Mouse (Mus musculus): ENCODE results near the gene C8b.

Gene C8b

DNA sequence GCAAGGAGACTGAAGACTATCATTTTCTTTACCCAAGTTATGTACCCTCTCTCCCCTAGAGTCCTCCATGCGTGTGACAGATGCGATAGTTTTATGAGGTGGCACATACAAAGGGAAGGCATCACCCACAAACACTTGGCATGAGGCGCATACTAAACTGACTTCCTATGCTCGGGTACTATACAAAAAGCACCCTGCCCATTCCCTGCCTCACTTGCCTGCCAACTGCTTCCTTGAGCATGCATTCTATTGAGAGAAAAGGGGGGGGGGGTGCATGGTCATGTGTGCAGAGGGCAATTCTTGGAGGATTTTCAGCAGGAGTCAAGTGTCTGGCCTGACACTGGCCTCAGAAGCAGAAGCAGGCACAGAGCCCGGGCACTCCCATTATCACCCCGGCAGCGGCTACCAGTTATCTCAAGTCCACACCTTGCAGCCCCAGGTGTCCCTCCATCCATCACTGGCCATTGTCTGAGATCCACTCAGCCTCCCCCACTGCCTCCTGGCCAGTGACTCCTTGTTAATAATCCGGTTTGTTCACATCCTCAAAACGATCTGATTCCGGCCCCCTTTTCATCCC lies 44.7 kb downstream of the C8b start:
- DNase-seq (ENCODE audit: low spot score), result no peak

DNA sequence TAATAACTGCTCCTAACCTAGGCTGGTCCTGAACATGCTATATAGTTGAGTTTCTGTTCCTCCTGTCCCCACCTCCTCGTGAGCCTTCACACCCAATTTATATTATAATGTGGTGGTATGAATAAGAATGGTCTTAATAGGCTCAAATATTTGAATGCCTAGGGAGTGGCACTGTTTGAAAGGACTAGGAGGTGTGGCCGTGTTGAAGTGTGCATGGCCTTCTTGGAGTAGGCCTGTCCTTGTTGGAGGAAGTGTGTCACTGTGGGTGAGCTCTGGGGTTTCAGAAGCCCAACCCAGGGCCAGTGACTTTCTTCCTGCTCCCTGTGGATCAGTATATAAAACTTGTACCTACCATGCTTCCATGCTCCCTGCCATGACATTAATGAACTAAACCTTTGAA lies 47.5 kb downstream of the C8b start:
- DNase-seq (ENCODE audit: low spot score), result no peak

DNA sequence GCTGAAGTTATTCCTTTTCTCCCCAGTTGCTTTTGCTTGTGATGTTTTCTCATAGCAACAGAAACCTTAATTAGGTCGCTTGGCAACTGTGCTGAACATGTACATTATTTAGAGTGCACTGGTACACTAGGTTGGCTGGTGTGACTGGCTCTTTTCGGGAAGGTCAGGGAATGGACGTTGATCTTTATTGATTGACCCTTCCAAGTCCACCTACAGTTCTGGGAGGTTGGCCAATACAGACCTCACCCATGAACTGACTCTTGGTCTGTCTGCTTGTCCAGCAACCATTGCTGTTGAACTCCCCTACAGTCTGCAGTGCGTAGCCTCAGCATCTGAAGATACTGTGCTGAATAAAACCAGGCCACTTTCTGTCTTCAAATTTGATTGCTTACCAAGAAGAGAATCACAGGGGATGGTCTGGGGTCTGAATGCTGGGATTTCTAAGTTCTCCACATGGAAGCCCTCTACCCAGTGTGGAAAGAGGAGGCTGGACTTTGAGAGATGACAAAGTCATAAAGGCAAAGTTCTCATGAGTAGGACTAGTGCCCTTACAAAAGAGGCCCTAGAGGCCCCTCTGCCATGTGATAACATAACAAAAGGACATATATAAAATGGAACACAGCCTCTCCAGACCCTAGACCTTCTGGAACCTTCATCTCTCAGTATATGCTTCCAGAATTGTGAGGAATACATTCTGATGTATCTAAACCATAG lies 50.6 kb downstream of the C8b start:
- no peak for DNase-seq (ENCODE audit: low spot score)

DNA sequence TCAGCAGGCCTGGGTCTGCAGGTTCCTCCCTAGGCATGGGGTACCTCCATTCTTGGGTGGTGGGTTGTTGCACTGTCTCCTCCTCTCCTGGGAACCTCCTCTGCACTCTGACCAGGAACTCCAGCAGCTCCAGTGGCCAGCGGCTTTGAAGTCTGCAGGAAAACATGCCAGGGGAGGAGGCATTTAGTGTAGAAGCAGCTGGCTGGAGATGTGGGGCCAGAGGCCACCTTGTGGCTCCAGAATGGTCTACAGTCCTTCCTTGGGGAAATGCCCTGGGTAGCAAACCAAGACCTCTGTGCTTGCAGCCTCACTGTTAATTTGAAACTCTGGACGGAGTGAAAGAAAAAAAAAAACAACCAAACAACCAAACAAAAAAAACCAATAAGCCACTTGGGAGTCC lies 51.4 kb downstream of the C8b start:
- no peak for DNase-seq (ENCODE audit: low spot score)

DNA sequence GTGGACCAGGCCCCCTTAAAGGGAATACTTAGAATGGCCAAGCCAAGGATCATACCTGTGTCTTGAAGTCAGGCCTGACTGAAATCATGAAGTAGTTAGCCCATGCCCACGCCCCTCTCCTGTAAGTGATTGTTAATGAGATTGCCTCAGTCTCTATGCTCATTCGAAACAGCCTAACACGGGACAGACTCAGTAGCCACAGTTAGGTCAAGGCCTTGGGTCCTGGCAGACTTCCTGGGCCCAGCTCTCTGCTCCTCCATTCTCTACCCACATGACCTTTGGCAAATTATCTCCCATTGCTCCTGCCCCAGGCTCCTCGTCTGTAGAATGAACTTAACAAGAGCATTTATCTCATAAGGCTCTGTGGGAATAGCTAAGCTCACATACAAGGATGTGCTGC lies 52.9 kb downstream of the C8b start:
- DNase-seq (ENCODE audit: low spot score), result no peak

DNA sequence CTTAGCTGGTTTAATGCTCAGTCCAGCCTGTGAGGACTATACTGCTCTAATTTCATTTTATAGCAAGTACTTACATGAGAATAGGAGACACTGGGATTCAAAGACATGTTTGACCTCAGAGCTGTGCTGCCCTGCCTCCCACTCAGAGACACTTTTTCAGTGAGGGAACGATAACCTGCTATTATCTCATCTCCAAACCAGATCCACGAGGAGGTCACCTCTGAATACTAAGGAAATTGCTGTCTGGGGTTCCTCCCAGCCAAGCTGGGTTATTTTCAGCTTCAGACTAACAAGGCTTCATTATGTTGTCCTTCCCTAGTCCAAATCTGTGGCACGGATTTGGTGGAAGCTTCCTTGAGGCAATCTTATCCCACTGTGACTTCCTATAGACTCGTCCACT lies 53.8 kb downstream of the C8b start:
- DNase-seq (ENCODE audit: low spot score), result no peak

DNA sequence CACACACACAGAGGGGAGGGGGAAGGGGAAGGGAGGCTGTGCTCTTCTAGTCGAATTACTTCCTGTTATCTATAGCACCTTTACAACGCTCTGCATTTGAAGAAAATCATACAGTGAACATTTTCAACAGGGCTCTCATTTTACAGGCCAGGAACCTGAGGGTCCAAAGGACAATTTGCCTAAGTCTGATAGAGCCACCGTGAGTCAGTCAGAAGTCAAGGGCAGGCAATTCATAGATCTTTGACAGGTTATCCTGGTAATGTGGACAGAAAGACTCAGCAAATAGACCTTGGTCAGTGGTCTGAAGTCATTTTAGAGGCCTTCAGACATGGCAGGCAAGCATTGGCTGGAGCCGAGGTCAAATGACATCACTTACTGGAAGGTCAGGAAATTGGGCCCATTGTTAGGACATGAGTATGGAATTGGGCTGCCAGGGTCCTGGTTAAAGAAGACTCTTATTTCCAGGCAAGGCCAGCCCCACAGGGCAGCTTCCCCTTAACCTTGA lies 57.5 kb downstream of the C8b start:
- DNase-seq (ENCODE audit: low spot score), result no peak

DNA sequence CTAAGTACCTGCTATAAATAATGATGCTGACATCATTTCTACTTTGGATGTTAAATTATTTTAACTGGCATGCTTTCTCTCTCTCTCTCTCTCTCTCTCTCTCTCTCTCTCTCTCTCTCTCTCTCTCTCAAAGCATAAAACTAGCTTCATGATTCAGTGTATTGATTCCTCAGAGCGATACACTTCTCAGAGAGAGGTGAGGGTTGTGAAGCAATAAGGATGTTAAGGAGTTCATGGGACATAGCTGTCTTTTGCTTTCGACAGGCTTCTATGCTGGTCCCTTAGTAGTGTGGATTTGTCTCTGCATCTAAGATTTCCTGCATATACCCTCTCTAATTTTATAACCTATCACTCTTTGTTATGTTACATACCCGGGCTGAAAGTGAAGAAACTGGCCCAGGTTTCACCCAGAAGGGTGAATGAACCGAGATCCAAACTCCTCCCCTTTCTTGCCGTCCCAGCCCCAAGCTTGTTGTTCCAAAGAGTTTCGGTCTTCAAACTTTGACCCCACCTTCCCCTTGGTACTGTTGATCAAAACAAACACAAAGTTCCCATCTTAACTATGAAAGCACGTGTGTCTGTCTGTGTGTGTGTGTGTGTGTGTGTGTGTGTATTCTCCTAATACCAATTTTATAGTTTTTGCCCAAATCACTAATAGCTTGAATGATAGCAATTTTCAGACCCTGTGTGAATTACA lies 58.4 kb downstream of the C8b start:
- DNase-seq (ENCODE audit: low spot score), result no peak

DNA sequence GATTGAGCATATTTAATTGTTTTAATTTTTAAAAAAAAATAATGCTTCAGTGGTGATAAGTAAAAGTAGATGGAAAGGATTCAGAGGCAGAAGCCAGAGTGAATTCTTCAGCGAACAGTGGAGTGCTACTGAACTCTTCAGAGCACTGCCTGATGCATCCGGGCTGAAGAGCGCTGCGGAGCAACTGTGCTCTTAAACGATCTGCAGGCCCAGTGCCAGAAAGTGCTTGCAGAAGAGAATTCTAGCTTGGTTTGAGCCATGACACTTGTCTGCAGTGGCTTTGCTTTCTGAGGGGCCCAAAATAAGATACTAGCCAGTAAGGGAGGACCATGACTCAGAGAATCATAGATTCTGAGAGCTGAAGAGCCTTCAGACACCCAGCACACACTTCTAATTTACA lies 62.8 kb downstream of the C8b start:
- DNase-seq (ENCODE audit: low spot score), result no peak

DNA sequence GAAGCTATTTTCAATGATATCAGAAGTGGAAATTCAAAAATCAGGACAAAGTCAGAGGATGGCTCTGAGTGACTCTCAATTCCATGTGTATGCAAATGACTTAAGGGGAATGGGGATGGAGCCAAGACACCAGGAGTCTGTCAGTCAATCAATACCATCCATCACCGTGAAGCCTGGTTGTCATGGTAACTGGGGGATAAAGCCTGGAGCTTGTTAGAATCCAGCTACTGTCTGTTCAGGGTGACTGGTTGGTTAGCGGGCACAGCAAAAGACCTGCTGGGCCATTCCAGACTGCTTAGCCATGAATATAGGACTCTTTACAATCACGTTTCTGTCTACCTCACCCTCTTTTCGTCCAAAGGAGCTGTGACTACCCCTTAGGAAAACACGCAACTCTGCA lies 69.0 kb downstream of the C8b start:
- DNase-seq (ENCODE audit: low spot score), result peak; percentile 45

DNA sequence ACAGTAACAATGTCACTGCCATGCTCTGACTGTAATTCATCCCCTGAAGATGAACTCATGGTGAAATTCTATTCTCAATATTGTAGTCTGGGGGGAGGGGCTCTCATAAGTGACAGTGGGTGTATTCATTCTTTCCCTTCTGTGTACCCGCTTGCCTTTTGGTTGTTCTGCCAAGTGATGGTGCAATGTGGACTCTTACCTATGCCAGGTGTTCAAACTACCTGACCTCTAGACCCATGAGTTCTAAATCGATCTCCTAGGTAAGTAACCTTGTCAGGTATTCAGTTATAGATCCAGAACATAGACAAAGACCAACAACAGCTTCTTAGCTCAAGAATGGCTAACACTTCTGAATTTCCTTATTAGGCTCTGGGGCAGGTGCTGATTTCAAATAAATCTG lies 72.2 kb downstream of the C8b start:
- DNase-seq (ENCODE audit: low spot score), result no peak

DNA sequence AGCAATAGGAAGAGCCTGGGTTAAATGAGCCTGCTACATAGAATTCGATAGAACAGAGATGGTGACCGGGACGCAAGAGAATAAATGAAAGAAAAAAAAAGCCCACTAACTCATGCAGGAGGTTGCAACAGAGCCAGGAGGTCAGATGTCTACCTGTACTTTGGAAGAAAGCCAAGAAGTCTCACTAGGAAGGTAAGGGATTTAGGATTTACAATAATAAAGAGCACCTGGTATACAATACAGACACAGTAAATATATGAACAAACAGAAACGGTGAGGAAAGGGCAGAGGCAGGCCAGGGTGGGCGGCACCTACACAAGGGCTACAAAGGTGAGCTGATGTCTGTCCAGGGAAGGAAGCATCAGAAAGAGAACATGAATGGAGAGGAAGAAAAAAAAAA lies 76.1 kb downstream of the C8b start:
- DNase-seq (ENCODE audit: low spot score), result no peak

DNA sequence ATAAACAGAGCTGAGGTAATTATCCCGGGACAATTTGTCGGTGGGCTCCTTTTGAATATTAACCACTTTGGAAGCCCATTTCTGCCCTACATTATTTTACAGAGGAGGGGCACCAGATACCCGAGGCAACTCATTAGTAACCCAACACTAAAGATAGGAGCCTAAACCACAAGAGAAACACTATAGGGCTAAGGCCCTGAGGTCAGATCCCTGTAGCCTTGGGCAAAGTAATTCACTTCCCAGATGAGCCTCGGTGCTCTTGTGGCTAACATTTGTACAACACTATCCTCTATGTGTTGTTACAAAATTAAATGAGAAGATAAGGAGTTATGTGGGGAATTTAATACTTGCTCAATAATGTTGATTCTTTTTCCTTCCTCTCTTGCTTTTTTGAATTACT lies 77.4 kb downstream of the C8b start:
- no peak for DNase-seq (ENCODE audit: low spot score)
